Mouse (Mus musculus) left cerebral cortex, adult 8-10 months (tissue): Measurements from ENCODE around the gene Atp6v0a1. TPM values are rescaled to one million over a fixed set of nuclear protein-coding genes. Genes with fewer than 3 reads are reported as not detected.

Source experiments
- DNase-seq, 2 experiments: peaks; one replicate each; pipeline ENCODE4 v3.0.0; 2022; ENCODE audit warnings: low spot score in 2 of 2
- total RNA-seq, 4 experiments: library from RNA; stranded (reverse); gene quantifications; 2 replicates each; pipeline ENCODE4 v1.2.4; 2022

Gene Atp6v0a1
- total RNA-seq, 4 experiments from 2014 or later: 407 to 438 (median 419) TPM

DNA sequence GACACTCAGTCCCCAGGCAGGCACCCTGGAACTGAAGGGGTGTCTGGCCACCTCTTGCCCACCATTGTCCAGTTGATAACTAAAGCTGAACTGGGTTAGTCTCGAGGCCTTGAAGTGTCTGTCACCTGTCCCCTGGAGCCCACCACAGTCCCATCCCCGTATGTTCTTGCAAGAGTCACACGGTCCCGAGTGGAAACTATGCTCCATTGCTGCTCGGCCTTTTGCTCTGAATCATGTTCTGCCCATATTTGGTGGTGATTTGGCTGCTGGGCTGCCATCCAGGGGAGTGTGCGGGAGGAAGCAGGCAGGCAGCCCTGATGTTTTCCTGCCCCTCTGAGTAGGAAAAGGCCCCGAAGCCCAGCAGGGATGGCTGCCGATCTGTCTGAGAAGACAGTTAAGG is 50.9 kb downstream of the Atp6v0a1 start:
- DNase-seq: peak in 1 of 2 experiments; percentile 33

DNA sequence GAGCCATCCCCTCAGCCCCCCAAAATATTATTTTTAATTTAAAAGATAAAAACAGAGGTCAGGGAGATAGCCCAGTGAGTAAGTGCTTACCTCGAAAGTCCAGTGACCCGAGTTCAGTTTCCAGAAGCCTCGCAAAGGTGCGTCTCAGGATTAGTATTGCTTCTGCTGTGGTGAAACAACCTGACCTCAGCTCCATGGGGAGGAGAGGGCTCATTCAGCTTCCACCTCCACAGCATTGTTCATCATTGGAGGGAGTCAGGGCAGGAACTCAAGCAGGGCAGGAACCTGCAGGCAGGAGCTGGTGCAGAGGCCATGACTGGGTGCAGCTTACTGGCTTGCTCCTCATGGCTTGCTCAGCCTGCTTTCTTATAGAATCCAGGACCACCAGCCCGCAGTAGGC is 51.8 kb downstream of the Atp6v0a1 start:
- DNase-seq: no peak

GRCm38 (mm10) chr11:101062165-101062884 is 53.1 kb downstream of the Atp6v0a1 start:
- DNase-seq: no peak

GRCm38 (mm10) chr11:101062971-101063675 is 53.9 kb downstream of the Atp6v0a1 start:
- no peak for DNase-seq

- no peak for DNase-seq
Observed at GRCm38 (mm10) chr11:101063676-101064327, 54.5 kb downstream of the Atp6v0a1 start.

- DNase-seq: no peak
Observed at GRCm38 (mm10) chr11:101064462-101064861, 55.2 kb downstream of the Atp6v0a1 start.

DNA sequence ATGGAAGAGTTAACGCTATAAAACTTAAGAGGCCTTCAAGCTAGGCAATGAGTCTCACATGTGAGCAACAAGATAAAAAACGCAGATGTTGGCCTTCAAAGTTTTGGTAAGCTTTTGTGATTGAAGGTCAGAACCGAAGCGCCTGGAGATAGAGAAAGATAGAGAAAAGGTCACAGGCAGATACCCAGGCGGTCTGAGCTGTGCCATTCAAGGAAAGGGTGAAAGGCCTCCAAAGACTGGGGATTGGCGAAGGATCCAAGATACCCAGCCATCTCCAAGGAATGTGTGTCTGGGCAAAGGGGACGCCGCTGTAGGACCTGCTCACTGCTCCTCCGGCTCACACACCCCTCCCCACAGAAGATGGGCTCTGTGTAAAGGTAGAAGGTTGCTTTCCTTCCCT is 55.8 kb downstream of the Atp6v0a1 start:
- no peak for DNase-seq

DNA sequence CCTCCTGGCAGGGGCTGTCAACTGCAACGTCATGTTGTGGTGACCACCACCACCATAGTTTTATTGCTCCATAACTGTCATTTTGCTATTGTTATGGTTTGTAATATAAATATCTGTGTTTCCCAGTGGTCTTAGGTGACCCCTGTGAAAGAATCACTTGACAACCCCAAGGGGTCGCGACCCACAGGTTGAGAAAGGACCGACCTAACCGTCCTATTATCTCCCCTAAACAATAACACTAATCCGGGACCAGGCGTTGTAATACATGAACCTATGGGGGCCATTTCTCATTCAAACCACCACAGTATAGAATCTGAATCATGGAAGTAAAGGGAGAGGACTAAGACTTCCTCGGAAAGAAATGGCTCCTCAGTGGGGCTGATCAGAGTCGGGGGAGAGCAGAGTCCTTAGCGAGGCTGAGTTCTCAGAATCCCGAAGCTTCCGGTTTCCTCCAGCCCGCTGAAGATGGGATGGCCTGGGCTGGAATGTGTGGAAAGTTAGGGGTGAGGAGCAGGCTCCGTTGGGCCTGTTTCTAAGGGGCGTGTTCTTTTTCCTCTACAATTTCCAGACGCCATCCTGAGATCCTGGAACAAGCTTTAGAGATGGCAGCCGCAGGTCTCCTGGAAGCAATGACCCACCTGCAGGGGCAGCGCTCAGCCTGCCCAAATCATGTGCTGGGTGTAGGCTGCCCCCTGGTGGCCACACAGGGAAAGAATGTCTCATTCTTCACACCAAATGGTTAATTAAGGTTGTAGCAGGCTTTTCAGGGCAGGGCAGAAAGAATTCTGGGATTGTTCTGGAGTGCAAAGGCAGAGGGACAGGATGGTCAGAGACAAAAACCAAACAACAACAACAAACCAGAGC is 57.5 kb downstream of the Atp6v0a1 start:
- DNase-seq: peak in 1 of 2 experiments; percentile 66

DNA sequence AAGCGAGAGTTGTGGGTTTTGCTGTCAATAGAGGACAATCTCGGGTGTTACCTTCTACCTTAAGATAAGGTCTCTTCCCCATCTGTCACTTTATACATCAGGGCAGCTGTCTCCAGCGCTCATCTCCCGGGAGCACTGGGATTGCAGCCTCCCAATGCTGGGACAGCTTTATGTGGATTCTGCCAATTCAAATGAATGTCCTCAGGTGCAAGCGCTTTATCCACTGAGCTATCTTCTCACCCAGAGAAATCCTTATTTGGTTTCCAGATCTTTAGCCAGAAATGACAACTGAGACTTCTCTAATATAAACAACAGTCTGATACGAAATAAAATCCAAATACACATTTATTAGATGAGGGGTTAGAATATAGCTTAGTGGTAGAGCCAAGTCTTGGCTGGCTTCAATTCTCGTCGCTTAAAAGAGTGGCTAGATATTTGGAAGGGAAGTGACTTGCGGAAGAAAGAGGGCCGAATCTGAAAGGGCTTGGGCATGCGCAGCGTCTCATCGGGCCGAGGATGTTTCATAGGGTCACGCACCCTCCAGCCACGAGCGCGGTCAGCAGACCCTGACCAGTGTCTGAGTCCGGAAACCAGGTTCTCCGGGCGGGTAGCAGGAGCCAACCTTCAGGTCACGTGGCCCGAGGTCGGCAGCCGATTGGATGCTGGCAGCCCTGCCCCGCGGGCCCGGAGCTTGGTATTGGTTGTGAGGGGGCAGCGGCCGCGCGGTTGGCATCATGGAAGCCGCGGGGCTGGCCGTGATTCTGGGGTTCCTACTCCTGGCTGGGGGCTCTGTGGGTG is 60.3 kb downstream of the Atp6v0a1 start, which contains the start of gene Naglu:
TSS of gene Naglu (plus strand) at position 622 of the 798 bp plus-strand sequence.
- DNase-seq: peak; percentile 90 to 94

DNA sequence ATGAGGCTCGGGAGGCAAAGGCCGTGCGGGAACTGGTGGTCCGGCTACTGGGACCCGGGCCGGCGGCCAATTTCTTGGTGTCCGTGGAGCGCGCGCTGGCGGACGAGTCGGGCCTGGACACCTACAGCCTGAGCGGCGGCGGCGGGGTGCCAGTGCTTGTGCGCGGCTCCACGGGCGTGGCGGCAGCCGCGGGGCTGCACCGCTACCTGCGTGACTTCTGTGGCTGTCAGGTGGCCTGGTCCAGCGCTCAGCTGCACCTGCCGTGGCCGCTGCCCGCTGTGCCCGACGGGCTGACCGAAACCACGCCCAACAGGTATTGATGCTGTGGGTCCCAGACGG is 60.9 kb downstream of the Atp6v0a1 start:
- DNase-seq: no peak

- no peak for DNase-seq
Observed at GRCm38 (mm10) chr11:101070987-101071386, 61.7 kb downstream of the Atp6v0a1 start.

DNA sequence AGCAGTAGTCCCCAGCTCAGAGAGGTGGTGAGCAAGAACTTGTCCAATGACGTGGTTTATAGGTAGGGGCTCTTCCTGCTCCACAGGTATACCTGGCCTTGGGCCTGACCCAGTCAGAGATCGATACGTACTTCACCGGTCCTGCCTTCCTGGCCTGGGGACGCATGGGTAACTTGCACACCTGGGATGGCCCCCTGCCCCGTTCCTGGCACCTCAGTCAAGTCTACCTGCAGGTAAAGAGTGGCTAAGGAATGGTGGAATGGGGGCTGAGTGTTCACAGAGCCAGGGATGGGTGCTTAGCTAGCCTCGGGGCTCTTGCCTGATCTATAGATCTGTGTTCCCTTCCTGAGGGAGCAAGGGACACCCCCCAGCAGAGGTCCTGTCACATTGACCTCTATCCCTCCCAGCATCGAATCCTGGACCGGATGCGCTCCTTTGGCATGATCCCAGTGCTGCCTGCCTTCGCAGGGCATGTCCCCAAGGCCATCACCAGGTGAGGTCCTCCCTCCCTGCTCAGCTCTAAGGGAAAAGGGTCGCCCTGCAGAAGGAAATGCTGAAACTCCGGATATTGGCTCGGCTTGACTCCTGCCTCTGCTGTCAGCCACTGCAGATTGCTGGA is 62.7 kb downstream of the Atp6v0a1 start:
- DNase-seq: no peak

GRCm38 (mm10) chr11:101078121-101078520 is 68.9 kb downstream of the Atp6v0a1 start, which contains the start of gene Hsd17b1:
TSS of gene Hsd17b1 (plus strand) at chr11:101078411.
- DNase-seq: no peak

- no peak for DNase-seq
Observed at GRCm38 (mm10) chr11:101079746-101080145, 70.5 kb downstream of the Atp6v0a1 start.

GRCm38 (mm10) chr11:101080421-101080820 is 71.2 kb downstream of the Atp6v0a1 start:
- DNase-seq: no peak

- DNase-seq: no peak
Observed at GRCm38 (mm10) chr11:101081659-101082058, 72.4 kb downstream of the Atp6v0a1 start.

DNA sequence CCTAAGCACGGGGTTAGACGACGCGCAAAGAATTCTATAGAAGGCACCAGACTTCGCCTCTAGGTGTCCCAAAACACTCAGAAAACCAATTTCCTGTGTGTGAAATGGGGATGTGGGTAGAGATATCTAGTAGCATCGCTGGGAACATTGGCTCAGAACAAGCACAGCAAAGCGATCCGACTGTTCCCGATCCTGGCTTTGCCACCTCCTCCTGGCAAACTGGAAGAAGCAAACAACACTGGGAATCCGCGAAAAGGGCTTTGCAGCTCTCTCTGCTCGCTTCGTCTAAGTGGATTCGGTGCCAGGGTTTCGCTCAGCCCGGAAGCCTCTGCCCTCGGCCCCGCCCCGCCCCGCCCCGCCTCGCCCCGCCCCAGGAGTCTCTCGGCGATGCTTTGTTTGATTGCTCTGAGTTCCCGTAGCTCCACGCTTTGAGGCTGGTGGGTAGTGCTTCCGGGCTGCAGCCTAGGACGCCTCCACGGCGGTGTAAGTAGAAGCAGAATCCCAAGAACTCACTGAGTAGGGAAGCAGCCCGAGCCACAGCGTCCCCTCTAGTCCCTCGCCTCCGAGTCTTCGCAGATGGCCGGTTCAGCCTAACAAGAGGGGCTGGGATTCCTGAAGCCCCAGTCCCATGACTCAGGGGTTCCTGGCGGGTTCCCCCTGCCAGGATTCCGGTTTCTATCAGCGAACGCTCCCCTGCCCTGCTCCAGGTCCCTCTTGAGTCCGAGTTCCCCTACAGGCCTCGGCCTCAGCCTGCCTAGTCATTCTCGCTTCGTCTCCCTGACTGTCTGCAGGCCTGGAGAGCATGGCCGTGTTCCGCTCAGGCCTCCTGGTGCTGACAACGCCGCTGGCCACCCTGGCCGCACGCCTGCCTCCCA is 73.2 kb downstream of the Atp6v0a1 start, which contains the start of gene Coasy:
TSS of gene Coasy (plus strand) at position 358 of the 875 bp plus-strand sequence.
- DNase-seq: peak; percentile 69 to 84

GRCm38 (mm10) chr11:101083083-101083697 is 73.9 kb downstream of the Atp6v0a1 start:
- no peak for DNase-seq
